Mouse (Mus musculus) liver, adult 2 months (tissue): ENCODE results near the gene Rnf130.

Experiments used
- CTCF ChIP-seq: fragments of 200-500 bp; IDR thresholded peaks from 2 replicates; pipeline ENCODE4 v1.5.1; 2011; ENCODE audit warnings: low read depth, low read length, control low read depth
- POLR2A ChIP-seq: fragments of 200-500 bp; IDR thresholded peaks from 2 replicates; pipeline ENCODE4 v1.6.1; 2011; ENCODE audit warnings: low read length, control low read depth; ENCODE audit not compliant: insufficient read depth; ENCODE audit errors: extremely low read depth

GRCm38 (mm10) chr11:50017511-50017910 is 7.6 kb upstream of the Rnf130 start:
- no peak for TF ChIP-seq POLR2A
- TF ChIP-seq CTCF = no peak
